Mouse (Mus musculus) MEL (cell line): Measurements from ENCODE around the gene Lrrc4c. TPM values are rescaled to one million over a fixed set of nuclear protein-coding genes. Genes with fewer than 3 reads are reported as not detected.

Experiments
- DNase-seq: peaks from one replicate; pipeline ENCODE4 v3.0.0; 2011; ENCODE audit warnings: low read depth, low spot score
- H3K27ac ChIP-seq: 2 replicates; pipeline ENCODE4 v1.5.1; 2012; ENCODE audit warnings: low read depth, mild to moderate bottlenecking, control low read depth, low read length, moderate library complexity; ENCODE audit not compliant: control insufficient read depth
- H3K27me3 ChIP-seq, 2 experiments: fragments of 150-350 bp in 1 of 2; sonication (generic) in 1 of 2; 2 replicates each; pipeline ENCODE4 v1.6.1; 2012; ENCODE audit warnings: low read length in 2 of 2, mild to moderate bottlenecking in 2 of 2, improper control_type of control experiment in 1 of 2, moderate library complexity in 1 of 2; ENCODE audit not compliant: insufficient read depth in 2 of 2, control insufficient read depth in 1 of 2
- H3K36me3 ChIP-seq, 2 experiments: 2 replicates each; pipeline ENCODE4 v1.6.1; 2012 to 2014; ENCODE audit warnings: low read length in 2 of 2, improper control_type of control experiment in 1 of 2, inconsistent platforms in 1 of 2, mild to moderate bottlenecking in 1 of 2; ENCODE audit not compliant: insufficient read depth in 2 of 2, control insufficient read depth in 1 of 2
- H3K4me1 ChIP-seq, 2 experiments: fragments of 150-350 bp in 1 of 2; sonication (generic) in 1 of 2; 2 replicates each; pipeline ENCODE4 v1.6.1; 2012; ENCODE audit warnings: low read length in 2 of 2, improper control_type of control experiment in 1 of 2, mild to moderate bottlenecking in 1 of 2; ENCODE audit not compliant: insufficient read depth in 2 of 2, control insufficient read depth in 1 of 2
- H3K4me3 ChIP-seq, 2 experiments: fragments of 150-350 bp in 1 of 2; sonication (generic) in 1 of 2; 2 replicates each; pipeline ENCODE4 v1.5.1; 2012; ENCODE audit warnings: low read depth in 2 of 2, low read length in 2 of 2, mild to moderate bottlenecking in 2 of 2, moderate library complexity in 2 of 2, control low read depth in 1 of 2, improper control_type of control experiment in 1 of 2; ENCODE audit not compliant: control insufficient read depth in 1 of 2, insufficient read depth in 1 of 2
- H3K79me2 ChIP-seq: 2 replicates; pipeline ENCODE4 v1.6.1; 2012; ENCODE audit warnings: mild to moderate bottlenecking, low read length, moderate library complexity; ENCODE audit not compliant: control insufficient read depth, poor library complexity, insufficient read depth
- H3K9ac ChIP-seq: 2 replicates; pipeline ENCODE4 v1.6.1; 2012; ENCODE audit warnings: low read depth, mild to moderate bottlenecking, control low read depth, low read length, moderate library complexity; ENCODE audit not compliant: control insufficient read depth, poor library complexity, severe bottlenecking
- H3K9me3 ChIP-seq: fragments of 150-350 bp; sonication (generic); replicated peaks from 2 replicates; pipeline ENCODE4 v1.6.1; 2012; ENCODE audit warnings: mild to moderate bottlenecking, low read length, improper control_type of control experiment, moderate library complexity; ENCODE audit not compliant: insufficient read depth
- BHLHE40 ChIP-seq: IDR thresholded peaks from 2 replicates; pipeline ENCODE4 v1.6.1; 2012; ENCODE audit warnings: low read depth, mild to moderate bottlenecking, inconsistent platforms, low read length, improper control_type of control experiment, borderline replicate concordance
- CTCF ChIP-seq, 3 experiments: IDR thresholded peaks in 2 of 3; conservative IDR thresholded peaks in 1 of 3; 2 replicates each; pipeline ENCODE4 v1.5.1; 2011 to 2012; ENCODE audit warnings: low read length in 3 of 3, low read depth in 2 of 3, mild to moderate bottlenecking in 2 of 3, improper control_type of control experiment in 1 of 3, inconsistent platforms in 1 of 3, mixed read lengths in 1 of 3, moderate library complexity in 1 of 3; ENCODE audit not compliant: control insufficient read depth in 1 of 3, insufficient read depth in 1 of 3, poor library complexity in 1 of 3, severe bottlenecking in 1 of 3
- E2F4 ChIP-seq: IDR thresholded peaks from 2 replicates; pipeline ENCODE4 v1.6.1; 2011; ENCODE audit warnings: low read depth, low read length, improper control_type of control experiment, borderline replicate concordance
- EP300 ChIP-seq, 2 experiments: IDR thresholded peaks; 2 replicates each; pipeline ENCODE4 v1.6.1; 2011; ENCODE audit warnings: improper control_type of control experiment in 2 of 2, low read length in 2 of 2, low read depth in 1 of 2, mild to moderate bottlenecking in 1 of 2
- GABPA ChIP-seq: IDR thresholded peaks from 2 replicates; pipeline ENCODE4 v1.6.1; 2012; ENCODE audit warnings: low read depth, mild to moderate bottlenecking, inconsistent platforms, low read length, improper control_type of control experiment, moderate library complexity
- GATA1 ChIP-seq: IDR thresholded peaks from 2 replicates; pipeline ENCODE4 v1.6.1; 2011; ENCODE audit warnings: low read depth, low read length, improper control_type of control experiment
- JUND ChIP-seq: IDR thresholded peaks from 2 replicates; pipeline ENCODE4 v1.6.1; 2011; ENCODE audit warnings: low read depth, mild to moderate bottlenecking, improper control_type of control experiment, low read length
- KAT2A ChIP-seq: conservative IDR thresholded peaks from 2 replicates; pipeline ENCODE4 v1.6.1; 2012; ENCODE audit warnings: low read depth, low read length, improper control_type of control experiment, inconsistent platforms
- MAZ ChIP-seq: IDR thresholded peaks from 2 replicates; pipeline ENCODE4 v1.6.1; 2012; ENCODE audit warnings: low read depth, mild to moderate bottlenecking, inconsistent platforms, low read length, improper control_type of control experiment
- MEF2A ChIP-seq: IDR thresholded peaks from 2 replicates; pipeline ENCODE4 v1.6.1; 2014; ENCODE audit warnings: low read depth, mild to moderate bottlenecking, inconsistent platforms, low read length, improper control_type of control experiment; ENCODE audit not compliant: poor library complexity, insufficient replicate concordance, severe bottlenecking; ENCODE audit errors: extremely low read depth
- MXI1 ChIP-seq: IDR thresholded peaks from 2 replicates; pipeline ENCODE4 v1.6.1; 2011; ENCODE audit warnings: mild to moderate bottlenecking, low read depth, low read length, improper control_type of control experiment
- MYC ChIP-seq: IDR thresholded peaks from 2 replicates; pipeline ENCODE4 v1.6.1; 2011; ENCODE audit warnings: low read depth, mild to moderate bottlenecking, low read length, improper control_type of control experiment, moderate library complexity
- NELFE ChIP-seq: IDR thresholded peaks from 2 replicates; pipeline ENCODE4 v1.6.1; 2011; ENCODE audit warnings: low read depth, low read length, improper control_type of control experiment
- POLR2A ChIP-seq, 2 experiments: IDR thresholded peaks; 2 replicates each; pipeline ENCODE4 v1.6.1; 2011 to 2012; ENCODE audit warnings: low read length in 2 of 2, mild to moderate bottlenecking in 2 of 2, control low read depth in 1 of 2, improper control_type of control experiment in 1 of 2, low read depth in 1 of 2, moderate library complexity in 1 of 2; ENCODE audit not compliant: control insufficient read depth in 1 of 2, insufficient read depth in 1 of 2, poor library complexity in 1 of 2
- RAD21 ChIP-seq: IDR thresholded peaks from 2 replicates; pipeline ENCODE4 v1.6.1; 2011; ENCODE audit warnings: mild to moderate bottlenecking, low read depth, low read length, improper control_type of control experiment
- RCOR1 ChIP-seq: IDR thresholded peaks from 2 replicates; pipeline ENCODE4 v1.6.1; 2012; ENCODE audit warnings: low read depth, mild to moderate bottlenecking, inconsistent platforms, low read length, improper control_type of control experiment
- SIN3A ChIP-seq: IDR thresholded peaks from 2 replicates; pipeline ENCODE4 v1.6.1; 2012; ENCODE audit warnings: low read length, improper control_type of control experiment, inconsistent platforms
- SMC3 ChIP-seq: IDR thresholded peaks from 2 replicates; pipeline ENCODE4 v1.6.1; 2011; ENCODE audit warnings: low read depth, low read length, improper control_type of control experiment
- TAL1 ChIP-seq: IDR thresholded peaks from 2 replicates; pipeline ENCODE4 v1.6.1; 2012; ENCODE audit warnings: mild to moderate bottlenecking, inconsistent platforms, low read length, moderate library complexity, mixed read lengths
- TBP ChIP-seq: IDR thresholded peaks from 2 replicates; pipeline ENCODE4 v1.8.0; 2011; ENCODE audit warnings: low read depth, low read length, improper control_type of control experiment
- ZKSCAN1 ChIP-seq: IDR thresholded peaks from 2 replicates; pipeline ENCODE4 v1.6.1; 2012; ENCODE audit warnings: low read depth, mild to moderate bottlenecking, inconsistent platforms, low read length, improper control_type of control experiment, moderate library complexity
- polyA plus RNA-seq, 2 experiments: library from polyadenylated mRNA; stranded (reverse) in 1 of 2; unstranded in 1 of 2; fragments of >175 nt in 1 of 2; fragments of >200 nt in 1 of 2; gene quantifications; 2 replicates each; pipeline versions ENCODE4 v1.2.1 to v1.2.4; 2012; ENCODE audit warnings: low replicate concordance in 2 of 2, low read depth in 1 of 2; ENCODE audit not compliant: insufficient read length in 2 of 2, insufficient read depth in 1 of 2, missing spikeins in 1 of 2
- total RNA-seq: library from RNA; depleted of rRNA; stranded (reverse); fragments of 300-350 nt; gene quantifications from 2 replicates; pipeline ENCODE4 v1.2.3, GENCODE M21; 2012

The Lrrc4c gene
- total and polyA plus RNA-seq, 3 experiments = not detected

DNA sequence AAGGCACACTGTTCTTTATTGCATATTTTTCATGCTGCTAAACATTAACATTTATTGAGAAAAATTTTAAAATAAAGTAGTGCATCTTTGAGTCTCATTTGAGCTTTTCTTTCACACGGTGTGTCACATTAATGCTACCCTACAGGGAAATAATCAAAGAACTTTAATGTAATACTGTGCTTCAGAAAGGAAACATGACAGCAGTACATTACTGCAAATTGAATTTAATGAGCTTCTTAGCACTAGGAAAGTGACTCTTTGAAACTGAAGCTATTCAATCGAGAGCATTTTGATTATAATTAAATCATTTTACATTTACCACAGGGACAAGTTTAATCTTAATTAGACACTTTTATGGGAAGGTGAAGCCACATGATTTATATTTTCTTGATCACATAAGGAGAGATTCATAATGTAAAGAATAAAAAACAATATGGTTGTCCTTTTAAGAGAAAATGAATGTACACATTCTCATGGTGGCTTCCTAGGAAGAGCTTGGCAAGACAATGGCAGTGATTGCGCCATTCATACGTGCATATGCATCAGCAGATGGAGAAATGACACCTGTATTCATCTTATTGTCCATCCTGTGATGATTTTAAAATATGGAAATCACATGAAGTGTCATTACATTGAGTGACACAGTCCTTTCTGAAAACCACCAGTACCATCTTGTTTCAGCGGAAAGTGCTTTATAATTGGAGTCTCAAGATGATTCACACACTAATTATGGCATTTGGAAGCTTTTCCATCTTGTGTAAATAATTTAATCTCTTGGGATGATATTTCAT is 719.2 kb downstream of the Lrrc4c start:
- H3K9ac ChIP-seq = no peak overlapping the region
- H3K27ac ChIP-seq = no peak overlapping the region
- DNase-seq = no peak
- H3K27me3 ChIP-seq = no peaks in the 10 kb centered on the region
- H3K36me3 ChIP-seq = no peaks in the 10 kb centered on the region
- H3K9me3 ChIP-seq = no peaks in the 10 kb centered on the region
- H3K4me3 ChIP-seq = no peak overlapping the region
- H3K4me1 ChIP-seq = no peaks in the 10 kb centered on the region
- TF ChIP-seq MYC (no peak), SIN3A (no peak), TBP (no peak), BHLHE40 (no peak), POLR2A (IDR thresholded peaks at IDR 0.05; ENCODE audit: control insufficient read depth in 1 of 2, insufficient read depth in 1 of 2, low read depth in 1 of 2, low read length in 2 of 2, poor library complexity in 1 of 2) (no peak), MAZ (no peak), ZKSCAN1 (no peak), RAD21 (no peak), GABPA (no peak), GATA1 (no peak), MEF2A (no peak), NELFE (no peak), EP300 (IDR thresholded peaks at IDR 0.05; ENCODE audit: low read depth in 1 of 2, low read length in 2 of 2) (no peak), E2F4 (no peak), JUND (no peak), TAL1 (no peak), KAT2A (no peak)
- TF ChIP-seq, all 39 proteins: peak for 0
- no peaks in the 10 kb centered on the region for H3K79me2 ChIP-seq

DNA sequence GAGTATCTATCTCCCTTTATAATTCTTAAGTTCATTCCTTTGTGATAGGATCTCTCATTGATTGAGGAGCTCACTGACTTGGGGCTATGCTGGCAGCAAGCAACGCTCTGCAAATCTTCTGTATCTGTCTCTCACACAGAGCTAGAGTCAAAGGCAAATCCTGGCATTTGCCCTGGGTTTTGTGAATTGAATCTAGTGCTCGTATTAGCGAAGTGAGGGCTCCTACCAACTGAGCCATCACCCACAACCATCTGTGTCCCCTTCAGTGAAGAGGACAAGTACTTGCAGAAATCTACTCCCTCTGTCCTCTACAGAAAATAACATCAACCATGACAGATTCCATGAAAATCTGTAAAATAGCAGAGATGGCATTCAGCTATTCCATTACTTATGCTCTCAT is 726.0 kb downstream of the Lrrc4c start:
- Histone ChIP-seq H3K9me3 (no peaks in the 10 kb centered on the region), H3K9ac (no peak overlapping the region), H3K4me1 (no peaks in the 10 kb centered on the region), H3K79me2 (no peaks in the 10 kb centered on the region), H3K4me3 (no peak overlapping the region), H3K27me3 (no peaks in the 10 kb centered on the region), H3K36me3 (no peaks in the 10 kb centered on the region), H3K27ac (no peak overlapping the region)
- DNase-seq = no peak
- TF ChIP-seq ZKSCAN1 = no peak
- TF ChIP-seq MXI1 = no peak
- no peak for TF ChIP-seq CTCF (IDR thresholded peaks at IDR 0.05 in 2 of 3, conservative IDR thresholded peaks at IDR 0.05 in 1 of 3; ENCODE audit: control insufficient read depth in 1 of 3, insufficient read depth in 1 of 3, low read depth in 2 of 3, low read length in 3 of 3, poor library complexity in 1 of 3, severe bottlenecking in 1 of 3)
- no peak for TF ChIP-seq SMC3
- no peak for TF ChIP-seq MEF2A
- no peak for TF ChIP-seq RAD21
- TF ChIP-seq E2F4 = no peak
- no peak for TF ChIP-seq RCOR1
